Mouse (Mus musculus) limb, embryonic 11.5 days (tissue): ENCODE measurements around the gene Rfxap. TPM values are rescaled to one million over a fixed set of nuclear protein-coding genes. Genes with fewer than 3 reads are reported as not detected.

Source experiments
- ATAC-seq: fragments of 200-750 bp; cut with Nextera tagmentation; 2 replicates; pipeline ENCODE4 v1.8.0; 2017; ENCODE audit warnings: low read depth; ENCODE audit not compliant: insufficient number of reproducible peaks, low FRiP score, low TSS enrichment
- DNase-seq: peaks from one replicate; pipeline ENCODE4 v3.0.0-alpha.2; 2015; ENCODE audit warnings: low spot score
- H3K27ac ChIP-seq: fragments of 300-500 bp; sonication (generic); replicated peaks from 2 replicates; pipeline ENCODE4 v1.5.1; 2014; ENCODE audit warnings: low read depth, mild to moderate bottlenecking, low read length
- H3K27me3 ChIP-seq: fragments of 300-500 bp; sonication (generic); 2 replicates; pipeline ENCODE4 v1.6.1; 2014; ENCODE audit warnings: mild to moderate bottlenecking, low read length, mixed read lengths; ENCODE audit not compliant: control insufficient read depth, insufficient read depth
- H3K36me3 ChIP-seq: fragments of 300-500 bp; sonication (generic); 2 replicates; pipeline ENCODE4 v1.6.1; 2014; ENCODE audit warnings: mild to moderate bottlenecking, low read length, moderate library complexity, mixed read lengths; ENCODE audit not compliant: control insufficient read depth, insufficient read depth
- H3K4me1 ChIP-seq: fragments of 300-500 bp; sonication (generic); 2 replicates; pipeline ENCODE4 v1.6.1; 2014; ENCODE audit warnings: low read length, mixed read lengths; ENCODE audit not compliant: control insufficient read depth, insufficient read depth
- H3K4me2 ChIP-seq: fragments of 300-500 bp; sonication (generic); 2 replicates; pipeline ENCODE4 v1.6.1; 2014; ENCODE audit warnings: low read depth, mild to moderate bottlenecking, moderate library complexity; ENCODE audit not compliant: severe bottlenecking
- H3K4me3 ChIP-seq: fragments of 300-500 bp; sonication (generic); 2 replicates; pipeline ENCODE4 v1.5.1; 2014; ENCODE audit warnings: low read depth, low read length
- H3K9ac ChIP-seq: fragments of 300-500 bp; sonication (generic); 2 replicates; pipeline ENCODE4 v1.6.1; 2014; ENCODE audit warnings: mild to moderate bottlenecking, low read length
- H3K9me3 ChIP-seq: fragments of 300-500 bp; sonication (generic); 2 replicates; pipeline ENCODE4 v1.6.1; 2016; ENCODE audit warnings: low read length; ENCODE audit not compliant: control insufficient read depth
- WGBS: fragments of 180-500 bp; shearing (Covaris S2); extraction: QIAGEN DNeasy Blood & Tissue Kit; methylation state at CpG from one replicate; pipeline ENCODE4 v1.1.7; 2014; 5-methylcytosine and 5-hydroxymethylcytosine counted together
- polyA plus RNA-seq: library from polyadenylated mRNA; unstranded; fragments of >200 nt; fragmentation: Nextera tagmentation; extraction: Ambion mirVana; gene quantifications from 2 replicates; pipeline ENCODE4 v1.2.1, GENCODE M21; 2014

The Rfxap gene
- polyA plus RNA-seq, 1 experiment from 2014 or later, result 49.1 TPM

DNA sequence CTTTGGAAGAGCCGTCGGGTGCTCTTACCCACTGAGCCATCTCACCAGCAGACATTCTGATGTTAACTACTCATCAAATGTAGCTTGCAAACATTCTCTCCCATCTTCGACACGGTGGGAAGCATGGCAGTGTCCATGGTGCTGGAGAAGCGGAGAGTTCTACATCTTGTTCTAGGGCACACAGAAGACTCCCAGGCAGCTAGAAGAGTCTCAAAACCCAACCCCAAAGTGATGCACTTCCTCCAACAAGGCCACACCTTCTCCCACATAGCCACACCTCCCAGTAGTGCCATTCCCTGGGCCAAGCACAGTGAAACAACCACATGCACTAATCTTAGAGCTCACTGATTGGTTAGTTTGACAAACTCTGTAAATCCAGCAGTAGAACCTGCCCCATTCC is 1.5 kb upstream of the Rfxap start:
- DNase-seq, result no peak

DNA sequence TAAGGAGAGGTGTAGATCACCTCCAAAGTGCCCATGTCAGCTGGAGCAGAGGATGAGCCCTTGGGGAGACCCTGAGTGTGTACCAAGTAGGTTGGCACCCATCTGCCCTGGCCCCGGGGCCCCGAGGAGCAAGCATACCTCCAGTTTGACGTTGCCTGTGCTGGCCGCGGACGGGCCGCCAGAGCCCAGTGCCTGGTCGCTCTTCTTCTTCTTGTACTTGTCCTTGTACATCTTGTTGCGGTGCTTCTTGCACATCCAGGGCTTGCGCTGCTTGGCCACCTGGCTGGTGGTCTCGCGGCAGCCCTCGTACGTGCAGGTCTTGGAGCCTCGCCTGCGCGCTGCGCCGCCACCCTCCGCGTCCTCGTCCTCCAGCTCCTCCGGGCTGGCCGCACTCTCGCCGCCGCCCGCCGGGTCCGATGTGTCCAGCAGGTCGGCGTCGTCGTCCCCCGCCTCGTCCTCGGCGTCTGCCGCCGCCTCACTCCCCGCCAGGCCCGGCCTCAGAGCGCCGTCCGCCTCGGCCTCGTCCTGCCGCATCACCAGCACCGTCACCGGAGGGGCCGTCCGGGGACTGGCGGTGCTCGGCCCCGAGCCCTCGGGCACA is 430 bp downstream of the Rfxap start:
- H3K9ac ChIP-seq, result peak overlapping the region; percentile 91
- H3K27ac ChIP-seq, result 0 out of 2 replicates have a peak overlapping the region, but pooled peaks have one; percentile 65
- H3K4me1 ChIP-seq, result 0 out of 2 replicates have a peak, but pooled peaks cover 6% of the 10 kb centered on the region
- 1% methylated on average over 48 of the region's 56 CpGs for WGBS
- peak overlapping the region; percentile 85 for H3K4me3 ChIP-seq
- peak overlapping the region; percentile 95 for H3K4me2 ChIP-seq
- no peaks in the 10 kb centered on the region for H3K9me3 ChIP-seq
- peak; percentile 68 for ATAC-seq
- DNase-seq, result no peak
- peaks cover 4% of the 10 kb centered on the region for H3K36me3 ChIP-seq
- peaks cover 3% of the 10 kb centered on the region; the same call in 1 of the 2 replicates for H3K27me3 ChIP-seq

More for the DNA sequence above, 1.5 kb upstream of the Rfxap start:
- Histone ChIP-seq H3K27ac (no peak overlapping the region), H3K9me3 (no peaks in the 10 kb centered on the region), H3K4me1 (0 out of 2 replicates have a peak, but pooled peaks cover 6% of the 10 kb centered on the region), H3K9ac (no peak overlapping the region), H3K36me3 (peaks cover 4% of the 10 kb centered on the region), H3K4me3 (no peak overlapping the region), H3K27me3 (peaks cover 3% of the 10 kb centered on the region; the same call in 1 of the 2 replicates), H3K4me2 (no peak overlapping the region)
- no peak for ATAC-seq
- WGBS, result 55% methylated on average over 5 of the region's 5 CpGs

DNA sequence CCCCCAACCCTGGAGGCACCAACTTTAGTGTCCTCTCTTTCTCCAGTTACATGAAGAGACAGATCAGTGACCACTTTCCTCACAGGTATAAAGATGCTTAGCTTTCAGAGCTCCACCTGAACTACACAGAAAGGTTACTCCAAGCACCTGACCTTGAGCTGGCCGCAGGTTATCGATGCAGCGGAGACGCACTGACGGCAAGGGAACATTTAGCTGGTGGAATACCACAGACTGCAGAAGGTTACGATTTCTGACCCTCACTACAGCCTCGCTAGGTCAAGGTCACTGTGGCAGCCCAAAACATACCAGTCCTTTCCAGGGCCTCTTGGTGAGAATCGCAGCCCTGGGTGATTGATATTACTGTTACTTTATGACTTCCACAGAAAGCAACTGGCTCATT is 3.9 kb downstream of the Rfxap start:
- Histone ChIP-seq H3K4me3 (no peak overlapping the region), H3K27ac (no peak overlapping the region), H3K4me2 (no peak overlapping the region), H3K9me3 (no peaks in the 10 kb centered on the region), H3K9ac (no peak overlapping the region), H3K4me1 (0 out of 2 replicates have a peak, but pooled peaks cover 6% of the 10 kb centered on the region), H3K36me3 (peaks cover 4% of the 10 kb centered on the region), H3K27me3 (no peaks in the 10 kb centered on the region)
- no peak for ATAC-seq
- WGBS, result 95% methylated on average over 8 of the region's 8 CpGs
- no peak for DNase-seq

DNA sequence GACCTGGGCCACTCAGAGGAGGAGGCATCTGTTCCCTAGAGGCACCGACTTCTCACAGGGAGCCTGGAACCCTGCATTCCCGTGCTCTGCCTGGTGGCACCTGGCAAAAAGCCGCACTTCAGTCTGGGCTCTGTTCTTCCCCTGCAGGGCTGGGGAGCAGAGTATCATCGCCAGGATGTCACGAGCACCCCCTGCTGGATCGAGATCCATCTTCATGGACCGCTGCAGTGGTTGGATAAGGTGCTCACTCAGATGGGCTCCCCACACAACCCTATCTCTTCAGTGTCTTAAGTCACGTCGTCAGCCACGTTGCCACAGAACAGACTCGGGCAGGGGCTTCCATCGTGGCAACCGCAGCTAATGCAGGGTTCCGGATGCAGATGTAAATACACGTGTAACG is 10.4 kb downstream of the Rfxap start:
- Histone ChIP-seq H3K36me3 (no peaks in the 10 kb centered on the region), H3K9me3 (peaks cover 2% of the 10 kb centered on the region; the same call in 1 of the 2 replicates), H3K4me2 (no peak overlapping the region), H3K27ac (no peak overlapping the region), H3K4me3 (no peak overlapping the region), H3K27me3 (no peaks in the 10 kb centered on the region), H3K4me1 (no peaks in the 10 kb centered on the region), H3K9ac (no peak overlapping the region)
- DNase-seq, result peak; percentile 45
- 39% methylated on average over 16 of the region's 16 CpGs for WGBS
- no peak for ATAC-seq

DNA sequence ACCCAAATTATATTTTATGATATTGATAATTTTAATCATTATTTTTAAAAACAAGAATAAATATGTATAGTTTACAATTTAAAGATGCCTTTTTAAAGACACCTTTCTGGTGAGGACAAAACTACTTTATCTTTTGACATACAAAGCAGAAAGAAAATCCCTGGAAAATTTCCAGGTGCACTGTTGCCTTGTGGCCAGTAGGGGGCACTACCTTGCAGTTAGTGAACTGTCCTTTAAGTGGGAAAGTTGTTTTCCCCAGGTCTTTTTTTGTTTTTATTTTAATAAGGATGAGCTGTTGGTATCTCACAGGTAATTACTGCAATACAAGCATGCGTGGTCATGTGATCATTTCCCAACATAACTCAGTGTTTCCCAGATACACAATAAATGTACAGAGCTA is 11.8 kb downstream of the Rfxap start:
- Histone ChIP-seq H3K4me1 (no peaks in the 10 kb centered on the region), H3K36me3 (no peaks in the 10 kb centered on the region), H3K9ac (no peak overlapping the region), H3K4me2 (no peak overlapping the region), H3K27ac (no peak overlapping the region), H3K4me3 (no peak overlapping the region), H3K9me3 (peaks cover 2% of the 10 kb centered on the region; the same call in 1 of the 2 replicates), H3K27me3 (no peaks in the 10 kb centered on the region)
- no peak for DNase-seq
- WGBS, result 94% methylated on average over 1 of the region's 1 CpGs
- no peak for ATAC-seq

DNA sequence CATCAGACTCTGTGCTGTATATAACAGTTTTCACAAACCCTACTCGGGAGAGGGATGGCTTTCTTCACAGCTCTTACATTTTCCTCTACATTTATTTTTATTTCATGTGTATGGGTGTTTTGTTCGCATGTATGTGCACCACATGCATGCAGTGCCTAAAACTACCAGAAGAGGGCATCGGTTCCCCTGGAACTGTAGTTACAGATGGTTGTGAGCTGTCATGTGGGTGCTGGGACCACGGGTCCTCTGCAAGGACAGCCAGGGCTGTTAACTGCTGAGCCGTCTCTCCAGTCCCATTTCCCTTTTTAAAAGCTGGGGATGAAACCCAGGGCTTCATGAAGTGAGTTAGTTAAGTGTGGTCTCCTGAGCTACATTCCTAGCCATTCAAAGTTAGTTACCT is 12.2 kb downstream of the Rfxap start:
- no peak overlapping the region for H3K4me2 ChIP-seq
- DNase-seq (no peak), ATAC-seq (no peak)
- H3K4me1 ChIP-seq, result no peaks in the 10 kb centered on the region
- H3K36me3 ChIP-seq, result no peaks in the 10 kb centered on the region
- H3K27me3 ChIP-seq, result no peaks in the 10 kb centered on the region
- WGBS, result 91% methylated on average over 5 of the region's 5 CpGs
- H3K27ac ChIP-seq, result no peak overlapping the region
- peaks cover 2% of the 10 kb centered on the region; the same call in 1 of the 2 replicates for H3K9me3 ChIP-seq
- no peak overlapping the region for H3K9ac ChIP-seq
- no peak overlapping the region for H3K4me3 ChIP-seq

DNA sequence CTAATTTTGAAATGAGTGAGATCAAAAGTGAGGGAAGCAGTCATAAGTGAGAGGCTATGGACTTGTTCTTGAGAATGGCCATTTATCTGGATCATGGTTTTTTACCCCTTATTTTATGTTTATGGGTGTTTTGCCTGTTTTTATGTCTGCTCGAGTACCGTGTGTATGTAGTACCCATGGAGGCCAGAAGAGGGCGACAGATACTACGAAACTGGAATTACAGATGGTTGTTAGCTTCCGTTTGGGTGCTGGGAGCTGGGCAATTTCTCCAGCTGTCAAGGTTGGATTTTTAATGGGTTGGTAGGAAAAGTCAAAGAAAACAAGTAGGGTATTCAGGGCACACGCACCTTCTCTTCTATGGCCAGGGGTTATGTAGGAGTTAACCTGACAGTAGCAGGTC is 13.8 kb downstream of the Rfxap start:
- H3K9me3 ChIP-seq, result peaks cover 2% of the 10 kb centered on the region; the same call in 1 of the 2 replicates
- no peaks in the 10 kb centered on the region for H3K36me3 ChIP-seq
- no peak overlapping the region for H3K9ac ChIP-seq
- WGBS, result 87% methylated on average over 6 of the region's 6 CpGs
- DNase-seq (peak; percentile 36), ATAC-seq (no peak)
- no peak overlapping the region for H3K4me2 ChIP-seq
- no peak overlapping the region for H3K27ac ChIP-seq
- no peak overlapping the region for H3K4me3 ChIP-seq
- H3K4me1 ChIP-seq, result no peaks in the 10 kb centered on the region
- no peaks in the 10 kb centered on the region for H3K27me3 ChIP-seq

DNA sequence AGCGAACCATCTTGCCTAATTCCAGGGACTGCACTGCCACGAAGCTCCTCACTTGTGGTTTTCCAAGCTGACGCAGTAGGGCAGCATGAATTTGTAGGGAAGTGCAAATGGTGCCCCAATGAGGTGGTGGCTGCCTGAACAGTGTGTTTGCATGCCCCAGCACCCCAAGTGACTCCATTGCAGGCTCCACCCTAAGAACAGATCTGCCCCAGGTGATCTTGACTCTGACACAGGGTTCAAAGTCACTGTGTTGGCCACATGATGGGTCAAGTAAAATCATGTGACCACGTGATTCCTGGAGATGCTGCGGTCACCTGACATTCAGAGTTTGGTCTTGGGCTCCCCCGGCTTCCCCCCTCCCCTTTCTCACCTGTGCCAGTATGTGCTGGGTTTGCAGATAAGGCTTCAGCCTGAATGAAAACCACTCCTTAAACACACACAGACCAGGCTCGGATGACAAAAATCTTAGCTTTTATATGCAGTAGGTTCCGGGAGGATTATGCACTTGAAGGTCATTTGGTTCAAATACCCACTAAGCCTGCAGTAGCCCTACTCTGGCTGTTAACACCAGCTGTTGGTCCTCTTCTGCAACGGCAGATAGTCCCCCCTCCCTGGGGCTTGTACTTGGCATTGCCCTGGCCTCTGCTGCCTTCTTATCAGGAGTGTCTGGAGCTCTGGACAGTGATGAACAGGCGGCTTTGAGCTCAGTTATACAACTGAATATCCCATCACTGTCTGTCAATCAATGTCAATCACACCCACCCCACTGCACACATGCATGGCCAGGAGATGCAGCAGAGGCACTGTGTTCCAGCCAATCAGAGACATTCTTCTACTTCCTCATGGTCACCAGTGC is 15.5 kb downstream of the Rfxap start:
- no peak overlapping the region for H3K9ac ChIP-seq
- no peaks in the 10 kb centered on the region for H3K36me3 ChIP-seq
- H3K27me3 ChIP-seq, result no peaks in the 10 kb centered on the region
- no peak overlapping the region for H3K4me2 ChIP-seq
- H3K9me3 ChIP-seq, result peaks cover 2% of the 10 kb centered on the region; the same call in 1 of the 2 replicates
- no peak overlapping the region for H3K27ac ChIP-seq
- no peak for DNase-seq
- ATAC-seq, result no peak
- 76% methylated on average over 10 of the region's 10 CpGs for WGBS
- no peaks in the 10 kb centered on the region for H3K4me1 ChIP-seq
- no peak overlapping the region for H3K4me3 ChIP-seq
